Mouse (Mus musculus): Measurements from ENCODE around the gene Megf11. TPM values are rescaled to one million over a fixed set of nuclear protein-coding genes. Genes with fewer than 3 reads are reported as not detected.
A peak's percentile ranks its signal among the peaks of the same experiment; 100 is the strongest.

The Megf11 gene
- polyA plus RNA-seq, 1 experiment from 2014 or later = 0.56 TPM

- DNase-seq (ENCODE audit: low spot score) (no peak), ATAC-seq (no peak)
- H3K27ac ChIP-seq (ENCODE audit: low read length) = no peak overlapping the region
- no peak for TF ChIP-seq CTCF (IDR thresholded peaks at IDR 0.05)
- no peak for TF ChIP-seq EP300 (IDR thresholded peaks at IDR 0.05)
- no peak overlapping the region for H3K9ac ChIP-seq (replicated peaks; ENCODE audit: low read depth)
- no peaks in the 10 kb centered on the region for H3K4me1 ChIP-seq (ENCODE audit: insufficient read depth, low read depth, low read length)
- no peaks in the 10 kb centered on the region for H3K9me3 ChIP-seq (ENCODE audit: low read length)
- H3K27me3 ChIP-seq (replicated peaks; ENCODE audit: insufficient read depth, low read length) = no peaks in the 10 kb centered on the region
- H3K36me3 ChIP-seq (ENCODE audit: insufficient read depth, low read length) = no peaks in the 10 kb centered on the region
- WGBS = 25% methylated on average over 5 of the region's 5 CpGs
- no peak overlapping the region for H3K4me3 ChIP-seq (ENCODE audit: low read depth, low read length)
- H3K4me2 ChIP-seq (replicated peaks; ENCODE audit: low read depth, low read length) = no peak overlapping the region
Observed at GRCm38 (mm10) chr9:64590634-64591041, 205.2 kb downstream of the Megf11 start.

DNA sequence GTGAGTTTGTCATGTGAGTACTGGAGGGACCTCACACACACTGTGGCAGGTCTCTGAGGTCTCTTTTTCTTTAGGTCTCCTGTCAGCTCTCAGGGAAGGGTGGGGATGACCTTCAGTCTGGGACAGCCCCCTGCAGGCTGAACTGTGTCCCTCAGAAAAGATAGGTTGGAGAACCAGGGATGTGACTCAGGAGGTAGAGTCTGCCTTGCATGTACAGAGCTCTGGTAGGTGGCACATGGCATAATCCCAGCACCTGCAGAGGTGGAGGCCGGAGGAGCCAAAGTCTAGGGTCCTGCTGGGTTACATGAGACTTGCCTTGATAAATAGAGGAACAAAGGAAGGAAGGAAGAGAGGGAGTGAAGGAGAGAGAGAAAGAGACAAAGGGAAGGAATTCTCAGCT, 206.0 kb downstream of the Megf11 start:
- H3K27me3 ChIP-seq (replicated peaks; ENCODE audit: insufficient read depth, low read length) = no peaks in the 10 kb centered on the region
- no peaks in the 10 kb centered on the region for H3K36me3 ChIP-seq (ENCODE audit: insufficient read depth, low read length)
- H3K27ac ChIP-seq (ENCODE audit: low read length) = no peak overlapping the region
- 63% methylated on average over 1 of the region's 1 CpGs for WGBS
- no peak overlapping the region for H3K4me2 ChIP-seq (replicated peaks; ENCODE audit: low read depth, low read length)
- H3K9ac ChIP-seq (replicated peaks; ENCODE audit: low read depth) = no peak overlapping the region
- no peak for DNase-seq (ENCODE audit: low spot score)
- H3K4me3 ChIP-seq (ENCODE audit: low read depth, low read length) = no peak overlapping the region
- H3K4me1 ChIP-seq (ENCODE audit: insufficient read depth, low read depth, low read length) = no peaks in the 10 kb centered on the region
- no peaks in the 10 kb centered on the region for H3K9me3 ChIP-seq (ENCODE audit: low read length)
- peak; percentile 22; the same call in 1 of the 2 replicates for TF ChIP-seq CTCF (IDR thresholded peaks at IDR 0.05)
- no peak for TF ChIP-seq EP300 (IDR thresholded peaks at IDR 0.05)
- ATAC-seq = no peak

DNA sequence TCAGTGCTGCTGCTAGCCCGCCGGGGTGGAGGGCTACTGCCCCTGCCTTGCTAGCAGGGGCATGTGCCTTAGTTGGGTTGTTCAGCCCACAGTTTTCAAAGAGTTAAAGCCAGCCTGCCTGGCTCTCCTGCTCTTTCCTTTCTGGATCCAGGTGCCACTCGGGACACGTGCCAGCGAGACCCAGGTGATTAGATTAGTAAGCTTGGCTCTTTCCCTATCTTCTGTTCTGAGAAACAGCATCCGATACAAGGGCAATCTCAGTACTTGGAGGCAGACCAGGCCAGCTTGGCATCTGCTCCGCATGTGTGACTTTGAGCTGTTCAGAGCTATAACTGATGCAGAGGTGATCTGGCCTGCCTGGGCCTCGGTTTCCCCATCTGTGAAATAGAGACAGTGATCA, 209.0 kb downstream of the Megf11 start:
- Histone ChIP-seq H3K9ac (replicated peaks; ENCODE audit: low read depth) (no peak overlapping the region), H3K27me3 (replicated peaks; ENCODE audit: insufficient read depth, low read length) (no peaks in the 10 kb centered on the region), H3K4me2 (replicated peaks; ENCODE audit: low read depth, low read length) (no peak overlapping the region), H3K4me3 (ENCODE audit: low read depth, low read length) (no peak overlapping the region), H3K36me3 (ENCODE audit: insufficient read depth, low read length) (no peaks in the 10 kb centered on the region), H3K4me1 (ENCODE audit: insufficient read depth, low read depth, low read length) (no peaks in the 10 kb centered on the region), H3K27ac (ENCODE audit: low read length) (no peak overlapping the region), H3K9me3 (ENCODE audit: low read length) (no peaks in the 10 kb centered on the region)
- 55% methylated on average over 8 of the region's 8 CpGs for WGBS
- TF ChIP-seq CTCF (IDR thresholded peaks at IDR 0.05) (no peak), EP300 (IDR thresholded peaks at IDR 0.05) (no peak)
- ATAC-seq (no peak), DNase-seq (ENCODE audit: low spot score) (no peak)

- H3K4me3 ChIP-seq (ENCODE audit: low read depth, low read length) = no peak overlapping the region
- no peak for ATAC-seq
- no peaks in the 10 kb centered on the region for H3K9me3 ChIP-seq (ENCODE audit: low read length)
- no peak overlapping the region for H3K9ac ChIP-seq (replicated peaks; ENCODE audit: low read depth)
- 91% methylated on average over 7 of the region's 7 CpGs for WGBS
- H3K36me3 ChIP-seq (ENCODE audit: insufficient read depth, low read length) = no peaks in the 10 kb centered on the region
- TF ChIP-seq EP300 (IDR thresholded peaks at IDR 0.05) = no peak
- TF ChIP-seq CTCF (IDR thresholded peaks at IDR 0.05) = no peak
- no peak overlapping the region for H3K27ac ChIP-seq (ENCODE audit: low read length)
- H3K4me1 ChIP-seq (ENCODE audit: insufficient read depth, low read depth, low read length) = no peaks in the 10 kb centered on the region
- no peaks in the 10 kb centered on the region for H3K27me3 ChIP-seq (replicated peaks; ENCODE audit: insufficient read depth, low read length)
- H3K4me2 ChIP-seq (replicated peaks; ENCODE audit: low read depth, low read length) = no peak overlapping the region
- DNase-seq (ENCODE audit: low spot score) = no peak
Observed at GRCm38 (mm10) chr9:64598427-64598826, 213.0 kb downstream of the Megf11 start.

DNA sequence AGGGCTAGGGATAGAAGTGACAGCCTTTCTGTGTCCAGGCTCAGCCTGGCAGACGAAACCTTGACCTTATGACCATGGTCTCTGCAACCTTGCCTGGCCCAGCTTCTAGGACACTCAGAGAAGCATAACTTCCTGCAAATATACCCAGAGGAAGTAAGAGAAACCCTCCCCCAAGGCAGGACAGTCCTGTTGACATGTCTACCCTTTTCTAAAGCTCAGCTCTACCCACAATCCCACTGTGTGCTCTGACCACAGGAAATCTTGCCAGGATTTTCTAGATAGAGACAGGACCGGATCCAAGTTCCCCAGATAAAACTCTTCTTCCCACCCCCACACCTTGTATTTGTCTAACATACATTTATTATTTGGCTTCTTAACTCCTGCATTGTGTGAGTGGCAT, 215.3 kb downstream of the Megf11 start:
- no peak overlapping the region for H3K4me2 ChIP-seq (replicated peaks; ENCODE audit: low read depth, low read length)
- H3K9me3 ChIP-seq (ENCODE audit: low read length) = no peaks in the 10 kb centered on the region
- H3K9ac ChIP-seq (replicated peaks; ENCODE audit: low read depth) = no peak overlapping the region
- H3K4me1 ChIP-seq (ENCODE audit: insufficient read depth, low read depth, low read length) = no peaks in the 10 kb centered on the region; the same call in 1 of the 2 replicates
- no peaks in the 10 kb centered on the region for H3K27me3 ChIP-seq (replicated peaks; ENCODE audit: insufficient read depth, low read length)
- WGBS = 30% methylated on average over 2 of the region's 2 CpGs
- peak; percentile 40 for ATAC-seq
- H3K27ac ChIP-seq (ENCODE audit: low read length) = no peak overlapping the region
- TF ChIP-seq CTCF (IDR thresholded peaks at IDR 0.05) = no peak
- no peaks in the 10 kb centered on the region for H3K36me3 ChIP-seq (ENCODE audit: insufficient read depth, low read length)
- peak; percentile 16 for DNase-seq (ENCODE audit: low spot score)
- no peak overlapping the region for H3K4me3 ChIP-seq (ENCODE audit: low read depth, low read length)

- WGBS = 75% methylated on average over 1 of the region's 1 CpGs
- no peak for ATAC-seq
Observed at GRCm38 (mm10) chr9:64602895-64603294, 217.5 kb downstream of the Megf11 start.

DNA sequence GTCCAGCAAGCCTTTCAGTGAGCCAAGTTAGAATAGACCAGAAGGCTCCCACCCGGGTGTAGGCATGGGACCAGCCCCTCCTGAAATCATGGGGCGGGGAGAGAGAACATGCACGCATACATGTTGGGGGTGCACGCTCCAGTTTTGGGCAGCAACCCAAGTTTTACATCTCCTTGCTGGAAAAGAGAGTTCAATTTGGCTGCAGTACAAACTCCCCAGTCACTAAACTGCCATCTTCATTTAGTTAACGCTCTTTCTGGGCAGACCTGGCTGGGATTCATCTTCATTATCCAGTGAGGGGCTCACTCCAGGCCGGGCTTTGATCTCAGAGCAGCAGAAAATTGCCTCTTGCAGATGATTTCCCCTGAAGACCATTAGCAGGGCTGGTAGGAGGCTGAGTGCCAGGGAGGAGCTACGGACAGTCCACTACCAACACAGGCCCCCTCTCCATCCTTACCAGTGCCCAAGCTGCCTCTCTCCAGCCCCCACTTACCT, 218.8 kb downstream of the Megf11 start:
- H3K4me1 ChIP-seq (ENCODE audit: insufficient read depth, low read depth, low read length) = no peaks in the 10 kb centered on the region; the same call in 1 of the 2 replicates
- ATAC-seq (no peak), DNase-seq (ENCODE audit: low spot score) (no peak)
- H3K9ac ChIP-seq (replicated peaks; ENCODE audit: low read depth) = no peak overlapping the region
- H3K27me3 ChIP-seq (replicated peaks; ENCODE audit: insufficient read depth, low read length) = no peaks in the 10 kb centered on the region
- TF ChIP-seq CTCF (IDR thresholded peaks at IDR 0.05) (no peak), EP300 (IDR thresholded peaks at IDR 0.05) (no peak)
- no peaks in the 10 kb centered on the region for H3K36me3 ChIP-seq (ENCODE audit: insufficient read depth, low read length)
- no peak overlapping the region for H3K27ac ChIP-seq (ENCODE audit: low read length)
- no peaks in the 10 kb centered on the region for H3K9me3 ChIP-seq (ENCODE audit: low read length)
- no peak overlapping the region for H3K4me3 ChIP-seq (ENCODE audit: low read depth, low read length)
- H3K4me2 ChIP-seq (replicated peaks; ENCODE audit: low read depth, low read length) = no peak overlapping the region
- WGBS = 48% methylated on average over 7 of the region's 7 CpGs

More at GRCm38 (mm10) chr9:64602895-64603294, 217.5 kb downstream of the Megf11 start:
- no peaks in the 10 kb centered on the region for H3K27me3 ChIP-seq (replicated peaks; ENCODE audit: insufficient read depth, low read length)
- no peak overlapping the region for H3K27ac ChIP-seq (ENCODE audit: low read length)
- no peak overlapping the region for H3K4me2 ChIP-seq (replicated peaks; ENCODE audit: low read depth, low read length)
- DNase-seq (ENCODE audit: low spot score) = no peak
- no peak overlapping the region for H3K4me3 ChIP-seq (ENCODE audit: low read depth, low read length)
- no peak overlapping the region for H3K9ac ChIP-seq (replicated peaks; ENCODE audit: low read depth)
- no peaks in the 10 kb centered on the region for H3K36me3 ChIP-seq (ENCODE audit: insufficient read depth, low read length)
- TF ChIP-seq EP300 (IDR thresholded peaks at IDR 0.05) = no peak
- no peaks in the 10 kb centered on the region for H3K9me3 ChIP-seq (ENCODE audit: low read length)
- no peaks in the 10 kb centered on the region; the same call in 1 of the 2 replicates for H3K4me1 ChIP-seq (ENCODE audit: insufficient read depth, low read depth, low read length)
